Mouse (Mus musculus) heart, adult 11 months (tissue): ENCODE measurements around the gene Hmbs.
A peak's percentile ranks its signal among the peaks of the same experiment; 100 is the strongest.
"Not testable (repeated sequence)": the region's sequence is repeated elsewhere in the genome, so short reads cannot be mapped to it uniquely, and the experiment has no call there.

Experiments used
- DNase-seq: peaks from one replicate; pipeline ENCODE4 v3.0.0; 2022

Gene Hmbs

DNA sequence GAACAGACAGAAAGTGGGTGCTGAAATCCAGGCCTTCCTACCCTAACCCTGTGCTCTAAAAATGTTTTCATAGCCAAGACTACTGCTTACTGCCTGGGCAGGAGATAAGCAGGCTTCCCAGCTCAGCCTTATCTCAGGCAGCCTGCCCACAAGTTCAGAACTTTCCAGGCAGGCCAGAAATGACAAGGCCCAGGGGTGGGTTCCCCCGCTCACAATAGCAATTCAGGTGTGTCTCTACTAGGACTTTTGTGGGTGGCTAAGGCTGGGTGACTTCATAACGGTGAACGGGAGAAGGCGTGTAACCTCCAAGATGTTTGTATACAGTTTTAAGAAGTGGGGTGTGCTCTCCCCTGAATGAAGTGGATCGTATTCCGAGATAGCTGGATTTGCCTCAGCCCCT lies 738 bp downstream of the Hmbs start:
- peak; percentile 96 for DNase-seq

DNA sequence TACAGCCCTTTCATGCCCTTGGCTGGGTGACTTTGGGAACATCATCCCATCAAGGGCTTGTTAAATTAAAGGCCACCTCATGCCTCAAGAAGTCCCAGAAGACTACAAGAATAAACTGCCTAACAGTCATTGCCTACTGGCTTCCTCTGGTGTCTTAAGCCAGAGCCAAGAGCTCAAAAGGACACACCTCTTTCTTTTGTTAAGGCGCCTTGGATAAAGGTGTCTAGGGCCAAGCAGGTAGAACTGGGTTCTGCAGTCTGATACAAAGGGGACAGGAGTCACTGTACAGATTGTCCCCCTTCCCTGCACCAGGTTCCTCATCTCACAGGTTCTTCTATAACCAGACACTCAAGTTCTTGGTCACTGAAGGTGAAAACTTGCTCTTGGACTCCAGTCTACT lies 1.4 kb downstream of the Hmbs start:
- DNase-seq = peak; percentile 85

DNA sequence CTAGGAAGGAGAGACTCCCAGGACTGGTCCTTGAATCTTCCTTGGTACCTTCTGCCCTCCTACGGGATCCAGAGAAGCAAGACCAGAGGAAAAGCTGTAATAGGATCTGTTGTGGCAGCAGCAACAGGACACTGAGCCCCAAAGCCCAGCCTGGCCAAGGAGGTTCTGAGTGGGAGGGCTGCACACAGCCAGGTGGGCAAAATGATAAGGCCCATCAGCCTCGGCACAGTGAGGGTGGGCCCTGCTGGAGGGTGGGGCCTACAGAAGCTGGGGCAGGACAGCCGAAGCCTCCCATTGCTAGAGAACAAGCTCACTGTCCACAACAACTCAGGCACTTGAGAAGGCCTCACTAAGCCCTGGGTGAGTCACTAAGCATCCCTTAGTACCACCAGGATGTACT lies 1.9 kb downstream of the Hmbs start:
- DNase-seq = peak; percentile 85

DNA sequence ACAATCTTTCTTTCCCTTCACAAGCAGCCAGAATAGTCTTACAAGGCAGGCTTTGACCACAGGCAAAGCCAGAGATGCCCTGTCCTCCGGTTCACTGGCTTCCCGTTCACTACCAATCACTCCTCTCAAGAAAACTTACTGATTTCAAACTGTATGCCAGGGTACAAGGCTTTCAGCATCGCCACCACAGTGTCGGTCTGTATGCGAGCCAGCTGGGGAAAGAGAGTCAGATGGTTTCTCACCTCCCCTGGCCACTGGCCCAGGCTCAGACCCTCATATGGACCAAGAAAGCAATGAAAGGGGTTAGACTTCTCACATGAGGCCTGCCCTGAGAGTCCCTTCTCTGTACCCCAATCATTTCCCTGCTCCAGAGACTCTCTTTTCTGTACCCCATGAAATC lies 2.5 kb downstream of the Hmbs start:
- peak; percentile 84 for DNase-seq

DNA sequence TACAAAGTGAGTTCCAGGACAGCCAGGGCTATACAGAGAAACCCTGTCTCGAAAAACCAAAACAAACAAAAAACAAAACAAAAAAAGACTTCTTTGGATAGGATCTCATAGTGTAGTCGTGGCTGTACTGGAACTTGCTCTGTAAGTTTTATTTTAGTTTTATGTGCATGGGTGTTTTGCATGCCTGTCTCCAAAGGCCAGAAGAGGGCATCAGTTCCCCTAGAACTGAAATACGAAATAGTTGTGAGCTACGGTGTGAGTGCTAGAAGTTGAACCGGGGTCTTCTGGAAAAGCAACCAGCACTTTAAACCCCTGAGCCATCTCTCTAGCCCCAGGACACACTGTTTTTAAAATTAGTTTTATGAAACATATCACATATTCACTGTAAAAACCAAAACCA lies 5.5 kb downstream of the Hmbs start:
- no peak for DNase-seq

DNA sequence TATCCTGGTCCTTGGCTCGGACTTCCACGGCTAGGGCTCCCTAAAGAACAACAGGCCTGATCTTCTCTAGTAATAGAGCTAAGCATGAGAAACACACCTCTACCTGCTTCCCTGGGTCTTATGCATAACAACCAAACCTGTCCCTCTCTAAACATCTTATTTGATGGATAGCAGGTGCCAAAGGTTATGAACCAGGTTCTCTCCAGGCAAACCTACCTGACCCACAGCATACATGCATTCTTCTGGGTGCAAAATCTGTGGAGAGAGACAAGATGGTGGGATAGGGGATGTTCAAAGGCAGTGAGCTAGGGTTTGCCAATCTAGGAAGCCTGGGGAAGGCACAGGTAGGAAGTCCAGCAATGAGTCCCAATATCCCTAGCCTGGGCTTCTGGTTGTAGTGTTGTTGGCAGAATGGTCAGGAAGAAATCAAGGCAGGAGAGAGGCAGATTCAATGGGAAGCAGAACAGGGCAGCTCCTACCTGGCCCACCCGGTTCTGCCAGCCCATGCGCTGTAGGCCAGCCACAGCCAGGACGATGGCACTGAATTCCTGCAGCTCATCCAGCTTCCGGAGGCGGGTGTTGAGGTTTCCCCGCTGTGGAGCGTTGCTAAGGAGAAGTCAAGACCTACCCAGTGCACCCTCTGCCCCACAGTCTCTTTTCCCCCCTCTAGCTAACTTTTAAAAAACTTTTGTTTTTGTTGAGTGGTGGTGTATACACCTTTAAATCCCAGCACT lies 6.4 kb downstream of the Hmbs start:
- DNase-seq = no peak

DNA sequence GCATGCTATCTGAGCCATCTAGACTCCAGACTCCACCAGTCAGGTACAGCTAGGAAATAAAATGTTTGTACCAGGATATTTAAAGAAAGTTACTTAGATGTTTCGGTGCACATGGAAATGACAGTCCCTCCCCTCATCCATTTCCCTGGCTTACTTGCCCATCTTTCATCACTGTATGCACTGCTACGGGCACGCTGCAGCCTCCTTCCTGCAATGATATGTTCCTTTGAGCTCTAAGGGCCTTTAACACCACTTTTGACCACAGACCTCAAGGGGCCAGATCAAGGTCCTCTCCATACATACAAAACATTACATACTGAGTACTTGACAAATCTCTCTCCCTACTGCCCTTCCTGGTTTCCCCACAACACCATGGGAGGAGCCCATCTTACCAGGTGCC lies 7.1 kb downstream of the Hmbs start:
- no peak for DNase-seq

DNA sequence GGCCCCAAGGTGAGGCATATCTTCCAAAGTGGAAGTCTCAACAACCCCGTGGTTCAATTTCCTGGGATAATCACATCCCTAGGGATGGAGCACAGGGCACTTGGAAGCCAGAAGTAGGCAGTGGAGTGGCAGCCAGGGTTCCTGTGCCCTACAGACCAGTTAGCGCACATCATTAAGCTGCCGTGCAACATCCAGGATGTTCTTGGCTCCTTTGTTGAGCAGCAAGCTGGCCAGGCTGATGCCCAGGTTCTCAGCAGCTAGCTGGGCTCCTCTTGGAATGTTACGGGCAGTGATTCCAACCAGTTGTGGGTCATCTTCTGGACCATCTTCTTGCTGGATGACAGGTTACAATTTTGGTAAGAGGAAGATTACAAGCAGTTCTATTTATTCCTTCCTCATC lies 7.5 kb downstream of the Hmbs start:
- not testable (repeated sequence) for DNase-seq

DNA sequence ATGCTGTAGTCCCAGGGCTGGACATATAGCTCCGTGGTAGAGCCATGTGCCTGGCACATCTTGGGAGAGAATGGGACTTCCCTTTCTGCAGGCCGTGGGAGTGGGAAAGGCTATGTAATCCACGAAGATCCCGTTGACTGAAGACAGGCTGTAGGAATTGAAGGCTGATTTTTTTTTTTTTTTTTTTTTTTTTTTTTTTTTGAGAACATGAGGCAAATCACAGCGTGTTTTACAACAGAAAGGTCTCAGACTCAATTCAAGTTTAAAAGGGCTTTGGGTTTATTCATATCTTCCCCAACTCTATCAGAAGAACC lies 8.0 kb downstream of the Hmbs start:
- DNase-seq = no peak

DNA sequence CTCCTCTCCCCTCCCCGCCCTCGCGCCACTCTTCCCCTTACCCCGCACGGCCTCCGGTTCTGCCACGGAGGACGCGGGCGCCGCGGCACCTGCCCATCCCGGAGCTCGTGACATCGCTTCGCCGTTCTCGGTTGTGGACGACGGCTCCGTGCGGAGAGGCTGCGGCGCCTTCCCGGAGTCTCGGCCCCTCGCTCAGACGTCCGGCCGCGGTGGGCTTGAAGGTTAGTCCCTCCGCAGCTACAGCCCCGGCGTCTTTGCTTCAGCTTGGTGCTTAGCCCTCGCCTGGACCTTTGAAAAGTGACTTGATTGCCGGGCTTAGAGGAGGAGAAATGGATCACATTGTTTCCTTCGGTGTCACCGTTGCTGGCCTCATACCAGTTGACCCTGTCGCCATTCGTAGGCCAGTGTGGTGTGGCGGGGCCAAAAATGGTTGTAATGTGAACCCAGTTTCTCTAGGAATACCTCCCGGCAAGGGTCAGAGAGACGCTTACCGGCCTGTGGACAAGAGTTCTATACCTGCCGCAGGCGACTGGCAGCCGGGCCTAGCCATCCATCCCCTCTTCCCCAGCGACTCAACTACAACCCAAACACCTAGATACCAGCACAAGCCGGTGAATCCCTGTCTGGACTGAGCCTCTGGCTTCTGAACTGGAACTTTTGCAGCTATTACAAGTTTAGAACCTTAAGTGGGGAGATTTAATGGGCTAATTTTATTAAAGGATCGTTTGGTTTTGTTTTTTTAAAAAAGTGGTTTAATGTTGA lies 8.5 kb downstream of the Hmbs start:
- peak; percentile 93 for DNase-seq

DNA sequence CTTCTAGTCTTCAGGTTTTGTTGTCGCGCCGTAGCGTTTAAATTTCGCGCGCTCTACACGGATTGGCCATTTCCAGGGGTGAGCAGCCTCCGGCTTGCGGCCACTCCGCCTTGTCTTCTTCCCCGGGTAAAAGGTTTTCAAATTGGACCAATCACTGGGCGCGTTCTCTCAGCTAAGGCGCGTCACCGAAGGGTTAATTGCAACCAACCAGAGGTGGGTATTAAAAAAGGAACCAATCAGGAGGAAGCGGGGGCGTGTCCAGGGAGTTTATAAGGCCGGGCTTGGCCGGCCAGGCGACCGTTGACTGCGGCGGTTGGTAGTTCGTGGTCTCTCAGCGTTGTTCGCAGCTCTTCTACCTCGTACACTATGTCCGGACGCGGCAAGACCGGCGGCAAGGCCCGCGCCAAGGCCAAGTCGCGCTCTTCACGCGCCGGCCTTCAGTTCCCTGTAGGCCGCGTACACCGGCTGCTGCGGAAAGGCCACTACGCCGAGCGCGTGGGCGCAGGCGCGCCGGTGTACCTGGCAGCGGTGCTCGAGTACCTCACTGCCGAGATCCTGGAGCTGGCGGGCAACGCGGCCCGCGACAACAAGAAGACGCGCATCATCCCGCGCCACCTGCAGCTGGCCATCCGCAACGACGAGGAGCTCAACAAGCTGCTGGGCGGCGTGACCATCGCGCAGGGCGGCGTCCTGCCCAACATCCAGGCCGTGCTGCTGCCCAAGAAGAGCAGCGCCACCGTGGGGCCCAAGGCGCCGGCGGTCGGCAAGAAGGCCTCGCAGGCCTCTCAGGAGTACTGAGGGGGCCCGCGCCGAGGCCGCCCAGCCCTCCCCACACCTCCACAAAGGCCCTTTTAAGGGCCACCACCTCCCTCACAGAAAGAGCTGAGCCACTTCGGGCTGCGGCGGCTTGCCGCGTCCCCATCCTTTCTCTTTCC lies 9.4 kb downstream of the Hmbs start, which contains the start of gene H2afx:
Gene H2afx, plus strand, starts transcription at position 299 of the 935 bp plus-strand sequence.
- DNase-seq = peak; percentile 100

DNA sequence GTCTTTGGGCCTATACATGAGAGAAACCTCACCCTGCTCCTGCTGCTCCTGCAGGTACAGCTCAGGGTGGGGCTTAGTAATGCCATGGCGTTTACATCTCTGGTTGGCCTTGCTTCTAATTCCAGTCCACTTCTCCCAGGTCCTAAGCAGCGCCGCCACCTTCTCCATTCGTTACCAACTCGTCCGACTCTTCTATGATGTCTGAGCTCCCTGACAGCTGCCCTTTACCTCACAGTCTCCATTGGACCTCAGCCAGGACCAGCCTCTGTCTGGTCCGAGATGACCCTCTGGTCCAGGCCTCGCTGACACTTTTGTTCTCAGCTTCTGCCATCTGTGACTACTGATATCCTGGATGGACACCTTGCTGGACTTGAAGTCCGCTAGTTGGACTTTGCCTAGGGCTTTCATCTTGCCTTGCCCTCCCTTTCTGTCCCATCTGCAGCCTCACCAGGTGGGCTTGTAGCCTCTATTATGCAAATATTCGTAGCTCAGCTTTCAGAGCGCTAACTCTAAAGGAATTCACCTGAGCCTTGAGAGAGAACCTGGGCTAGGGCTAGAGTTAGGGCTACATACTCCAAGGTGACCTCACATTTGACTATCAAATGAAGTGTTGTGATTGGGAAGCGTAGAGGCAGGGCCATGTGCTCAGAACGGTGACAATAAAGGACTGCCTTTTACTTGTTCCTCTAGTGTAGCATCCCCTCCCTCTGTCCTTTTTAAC lies 10.9 kb downstream of the Hmbs start:
- no peak for DNase-seq

DNA sequence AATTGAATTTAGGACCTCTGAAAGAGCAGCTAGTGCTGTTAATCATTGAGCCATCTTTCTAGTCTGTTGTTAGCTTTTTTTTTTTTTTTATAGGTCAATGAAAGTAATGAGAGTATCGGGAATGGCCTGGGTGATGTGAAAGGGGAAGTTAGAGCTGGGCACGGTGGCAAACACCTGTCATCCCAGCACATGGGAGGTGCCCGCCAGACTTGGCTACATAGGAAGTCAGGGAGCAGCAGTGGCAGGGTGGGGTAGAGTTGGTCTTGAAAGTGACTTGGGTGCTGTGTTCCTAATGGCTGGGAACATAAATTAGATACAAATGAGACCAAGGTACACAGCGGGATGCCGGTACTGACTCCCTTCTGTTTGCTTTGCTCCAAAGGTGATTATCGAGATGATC lies 13.3 kb downstream of the Hmbs start:
- DNase-seq = no peak

DNA sequence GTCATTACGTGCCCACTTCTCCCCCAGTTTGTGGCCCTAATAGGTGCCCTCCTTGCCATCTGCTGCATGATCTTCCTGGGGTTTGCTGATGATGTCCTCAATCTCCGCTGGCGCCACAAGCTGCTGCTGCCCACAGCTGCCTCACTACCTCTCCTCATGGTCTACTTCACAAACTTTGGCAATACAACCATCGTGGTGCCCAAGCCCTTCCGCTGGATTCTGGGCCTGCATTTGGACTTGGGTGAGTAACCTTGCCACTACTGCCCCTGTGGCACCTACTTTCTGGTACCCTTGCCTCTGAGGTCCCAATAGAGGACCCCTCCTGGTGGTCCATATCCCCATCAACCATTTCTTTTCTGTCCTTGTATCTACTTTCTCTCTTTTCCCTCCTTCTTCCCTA lies 16.1 kb downstream of the Hmbs start:
- DNase-seq = no peak

DNA sequence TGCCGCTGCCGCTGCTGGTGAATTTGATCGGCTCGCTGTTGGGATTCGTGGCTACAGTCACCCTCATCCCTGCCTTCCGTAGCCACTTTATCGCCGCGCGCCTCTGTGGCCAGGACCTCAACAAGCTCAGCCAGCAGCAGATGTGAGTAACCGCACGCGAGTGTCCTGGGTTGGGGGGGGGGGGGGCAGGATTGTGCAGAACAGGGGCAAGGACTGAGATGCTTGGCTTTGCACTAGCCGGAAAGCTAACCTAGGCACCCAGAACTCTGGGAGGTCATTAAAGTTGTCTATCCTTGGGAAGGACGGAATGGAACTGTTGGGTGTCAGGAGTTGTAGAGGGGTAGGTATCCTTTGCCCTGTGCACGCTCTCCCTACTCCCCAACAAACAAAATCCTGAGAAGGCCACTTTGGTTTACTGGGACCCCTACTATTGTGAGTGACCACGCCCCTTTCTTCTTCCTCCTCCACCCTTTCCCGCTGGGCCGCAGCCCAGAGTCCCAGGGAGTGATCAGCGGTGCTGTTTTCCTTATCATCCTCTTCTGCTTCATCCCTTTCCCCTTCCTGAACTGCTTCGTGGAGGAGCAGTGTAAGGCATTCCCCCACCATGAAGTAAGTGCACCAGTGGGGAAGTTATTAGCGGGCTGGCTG lies 16.8 kb downstream of the Hmbs start:
- DNase-seq = peak; percentile 98

DNA sequence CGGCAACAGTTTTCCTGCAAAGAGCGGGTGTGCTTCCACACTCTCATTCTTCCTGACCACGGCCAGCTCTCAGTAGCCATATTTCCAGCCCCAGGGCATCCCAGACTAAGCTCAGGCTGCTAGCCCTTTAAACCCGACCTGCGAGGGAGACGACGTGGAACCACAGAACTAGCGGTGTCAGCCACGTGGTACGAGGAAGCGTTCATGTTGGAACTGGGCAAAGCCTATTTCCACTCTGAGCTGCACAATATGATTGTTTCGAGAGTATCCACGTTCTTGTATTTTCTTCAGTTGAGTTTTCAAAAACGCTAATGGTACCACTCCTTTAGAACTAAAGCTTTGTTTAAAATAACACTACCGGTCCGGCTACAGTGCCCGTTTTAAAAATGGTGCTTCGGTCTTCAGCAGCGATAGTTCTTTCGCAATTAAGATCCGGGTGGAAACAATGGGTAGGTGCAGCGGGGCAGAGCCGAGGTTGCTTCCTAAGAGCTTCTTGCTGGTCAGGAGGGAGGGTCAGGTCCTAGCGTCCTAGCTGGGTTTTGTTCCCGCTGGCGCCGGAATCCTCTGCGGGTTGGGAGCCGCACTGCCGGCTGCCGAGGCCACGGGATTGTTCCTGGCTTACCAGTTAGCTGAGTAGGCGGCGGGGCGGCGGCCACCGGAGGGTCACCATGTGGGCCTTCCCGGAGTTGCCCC lies 17.5 kb downstream of the Hmbs start:
- peak; percentile 99 for DNase-seq

DNA sequence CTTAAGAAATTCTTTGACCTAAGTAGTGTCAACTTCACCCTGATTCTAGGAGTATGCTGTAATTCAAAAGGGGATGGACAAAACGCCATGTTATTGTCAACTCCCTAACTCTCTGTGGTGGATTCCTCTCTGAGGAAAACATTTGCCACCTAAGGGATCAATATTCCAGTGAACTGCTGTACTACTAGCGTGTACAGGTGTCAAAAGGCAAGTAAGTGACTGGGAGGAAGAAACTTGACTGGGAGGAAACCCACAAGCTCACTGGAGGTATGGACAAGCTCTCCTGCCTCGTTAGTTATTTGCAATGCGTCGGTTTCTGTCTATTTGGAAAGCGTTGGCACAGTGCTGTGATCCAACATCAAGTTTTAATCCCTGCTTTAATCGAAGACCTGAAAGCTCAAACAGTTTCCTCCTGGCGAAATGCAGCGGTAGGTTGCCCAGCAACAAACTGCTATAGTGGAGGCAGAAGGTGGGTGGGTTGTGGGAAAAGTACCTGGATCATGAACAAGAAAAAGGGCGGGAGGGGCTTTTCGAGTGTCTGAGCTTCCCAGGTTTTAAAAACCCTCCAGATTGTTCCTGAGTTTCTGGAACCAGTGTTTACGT lies 18.2 kb downstream of the Hmbs start, which contains the start of gene Dpagt1:
Gene Dpagt1, plus strand, starts transcription at position 252 of the 603 bp plus-strand sequence.
- DNase-seq = no peak

DNA sequence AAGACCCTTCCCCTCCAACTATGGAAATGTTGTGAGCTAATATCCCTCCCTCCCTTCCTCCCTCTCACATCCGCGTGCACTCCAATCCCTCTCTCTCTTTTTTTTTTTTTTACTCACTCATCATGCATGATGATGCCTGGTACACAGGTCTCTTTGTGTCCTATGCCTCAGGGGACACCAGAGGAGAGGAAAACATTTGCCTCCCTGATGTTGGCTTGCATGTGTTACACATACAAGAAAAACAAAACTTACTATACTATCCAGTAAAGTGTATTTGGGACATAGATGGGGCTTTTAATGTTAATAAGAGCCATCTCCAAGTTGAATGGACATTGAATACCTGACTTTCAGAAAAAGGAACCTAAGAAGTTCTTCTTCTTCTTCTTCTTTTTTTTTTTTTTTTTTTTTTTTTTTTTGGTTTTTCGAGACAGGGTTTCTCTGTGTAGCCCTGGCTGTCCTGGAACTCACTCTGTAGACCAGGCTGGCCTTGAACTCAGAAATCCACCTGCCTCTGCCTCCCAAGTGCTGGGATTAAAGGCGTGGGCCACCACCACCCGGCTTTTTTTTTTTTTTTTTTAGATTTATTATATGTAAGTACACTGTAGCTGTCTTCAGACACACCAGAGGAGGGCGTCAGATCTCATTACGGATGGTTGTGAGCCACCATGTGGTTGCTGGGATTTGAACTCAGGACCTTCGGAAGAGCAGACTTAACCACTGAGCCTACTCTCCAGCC lies 18.8 kb downstream of the Hmbs start:
- not testable (repeated sequence) for DNase-seq

DNA sequence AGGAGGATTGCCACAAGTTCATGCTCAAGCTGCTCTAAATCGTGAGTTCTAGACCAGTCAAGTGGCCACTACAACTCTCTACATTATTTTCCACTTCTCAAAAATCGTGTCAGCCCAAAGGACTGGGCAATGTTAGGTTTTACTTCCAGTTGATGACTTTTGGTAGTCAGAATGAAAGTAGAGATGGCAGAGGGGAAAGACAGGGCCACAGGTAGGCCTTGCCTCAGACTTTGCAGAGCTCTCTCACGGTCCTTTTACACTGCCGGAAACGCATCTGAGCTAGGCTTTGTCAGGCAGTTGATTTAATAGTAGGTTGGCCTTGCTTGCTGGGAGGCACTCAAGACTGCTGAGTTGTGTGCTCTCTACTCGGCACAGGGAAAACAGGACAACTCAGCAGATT lies 19.9 kb downstream of the Hmbs start:
- DNase-seq = no peak

DNA sequence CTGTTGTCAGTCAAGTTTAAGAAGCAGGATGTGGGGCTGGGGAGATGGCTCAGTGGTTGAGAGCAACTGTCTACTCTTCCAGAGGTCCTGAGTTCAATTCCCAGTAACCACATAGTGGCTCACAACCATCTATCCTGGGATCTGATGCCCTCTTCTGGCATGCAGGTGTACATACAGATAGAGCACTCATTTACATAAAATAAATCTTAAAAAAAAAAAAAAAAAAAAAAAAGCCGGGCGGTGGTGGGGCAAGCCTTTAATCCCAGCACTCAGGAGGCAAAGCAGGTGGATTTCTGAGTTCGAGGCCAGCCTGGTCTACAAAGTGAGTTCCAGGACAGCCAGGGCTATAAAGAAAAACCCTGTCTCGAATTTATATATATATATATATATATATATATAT lies 20.4 kb downstream of the Hmbs start:
- not testable (repeated sequence) for DNase-seq

DNA sequence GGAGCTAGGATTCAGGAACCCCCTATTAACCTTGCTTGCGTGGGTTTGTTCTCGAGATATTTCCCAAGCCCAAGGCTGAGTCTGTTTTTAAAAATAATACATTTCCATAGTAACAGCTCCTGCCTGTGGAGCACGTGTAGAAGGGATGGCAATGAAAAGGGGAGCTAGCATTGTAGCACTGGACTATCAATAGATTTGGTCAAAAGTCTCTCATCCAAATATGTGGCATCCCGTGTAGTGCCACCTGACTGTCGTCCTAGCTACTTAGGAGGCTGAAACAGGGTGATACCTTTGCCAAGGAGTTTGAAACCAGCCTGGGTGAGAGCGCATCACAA lies 23.3 kb downstream of the Hmbs start:
- DNase-seq = no peak
